Mouse (Mus musculus) CH12F3 (cell line): Measurements from ENCODE around the gene Atp6v1c2.

ENCODE experiments used
- in situ Hi-C: fragments of 300-500 bp; cut with MboI; formaldehyde crosslinking; loops from 2 replicates; pipeline ENCODE4 v1.14.3; 2020; ENCODE audit warnings: low sequenced_read_pairs

Gene Atp6v1c2

DNA sequence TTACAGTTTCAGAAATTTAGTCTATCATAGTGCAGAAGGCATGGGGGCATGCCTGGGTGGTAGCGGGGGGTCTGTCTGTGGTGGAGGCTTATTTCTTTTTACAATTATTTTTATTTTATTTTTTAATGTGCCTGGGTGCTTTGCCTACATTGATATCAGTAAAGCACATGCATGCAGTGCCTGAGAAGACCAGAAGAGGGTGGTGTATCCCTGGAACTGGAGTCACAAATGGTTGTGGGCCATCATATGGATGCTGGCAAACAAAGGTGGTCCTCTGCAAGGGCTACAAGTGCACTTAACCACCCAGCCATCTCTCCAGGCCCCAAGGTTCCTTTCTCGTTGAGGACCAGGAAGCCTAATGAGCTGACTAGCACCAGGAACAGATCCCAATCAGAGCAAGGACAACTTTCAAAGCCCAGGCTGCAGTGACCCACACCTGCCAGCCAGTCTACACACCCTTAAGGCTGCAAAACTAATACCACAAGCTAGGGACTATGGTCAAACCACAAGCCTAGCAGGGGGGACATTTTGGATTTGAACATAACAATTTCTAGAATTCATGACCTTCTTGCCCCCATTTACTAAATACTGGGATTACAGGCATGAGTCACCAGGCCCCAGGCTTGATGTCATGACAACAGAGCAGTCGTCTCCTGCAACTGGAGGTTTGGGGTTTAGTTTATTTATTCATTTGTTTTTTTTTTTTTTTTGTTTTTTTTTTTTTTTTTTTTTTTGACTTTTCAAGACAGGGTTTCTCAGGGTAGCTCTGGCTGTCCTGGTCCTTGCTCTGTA is 10.2 kb upstream of the Atp6v1c2 start:
- in situ Hi-C loops: no loop called here

DNA sequence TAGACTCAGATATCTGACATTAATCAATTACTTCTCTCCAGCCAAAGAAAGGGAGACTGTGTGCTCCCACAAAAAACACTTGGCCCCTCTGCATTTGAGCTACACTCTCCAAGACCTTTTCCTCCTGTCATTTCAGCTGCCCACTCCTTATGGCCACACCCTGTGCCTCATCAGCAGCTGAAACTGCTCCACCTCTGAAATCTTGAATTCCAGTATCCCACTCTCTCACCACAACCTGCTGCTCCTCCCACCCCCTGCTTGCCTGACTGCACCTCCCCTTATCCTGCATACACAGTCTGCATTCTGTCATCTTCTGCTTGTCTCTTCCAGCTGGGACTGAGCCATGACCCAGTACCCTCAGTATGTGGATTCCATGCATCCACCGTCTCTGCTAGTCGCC is 9.2 kb upstream of the Atp6v1c2 start:
- in situ Hi-C loops: no loop called here

DNA sequence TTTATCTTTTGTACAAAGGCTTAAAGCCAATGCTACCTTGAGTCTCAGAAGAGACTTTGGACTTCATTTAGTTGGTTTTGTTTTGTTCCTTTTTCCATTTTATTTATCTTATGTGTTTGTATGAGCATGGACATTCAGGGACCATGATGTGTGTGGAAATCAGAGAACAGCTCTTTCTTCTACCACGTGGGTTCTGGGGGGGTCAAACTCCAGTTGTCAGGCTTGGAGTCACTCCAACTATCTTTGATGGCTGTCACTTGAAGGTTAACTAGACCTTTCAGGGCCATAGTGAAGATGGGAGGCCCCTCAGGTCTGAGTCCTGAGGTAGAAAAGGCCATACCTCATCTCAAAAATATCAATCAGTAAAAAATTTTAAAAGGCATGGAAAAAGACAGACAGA is 4.3 kb upstream of the Atp6v1c2 start:
- in situ Hi-C loops: no loop called here

DNA sequence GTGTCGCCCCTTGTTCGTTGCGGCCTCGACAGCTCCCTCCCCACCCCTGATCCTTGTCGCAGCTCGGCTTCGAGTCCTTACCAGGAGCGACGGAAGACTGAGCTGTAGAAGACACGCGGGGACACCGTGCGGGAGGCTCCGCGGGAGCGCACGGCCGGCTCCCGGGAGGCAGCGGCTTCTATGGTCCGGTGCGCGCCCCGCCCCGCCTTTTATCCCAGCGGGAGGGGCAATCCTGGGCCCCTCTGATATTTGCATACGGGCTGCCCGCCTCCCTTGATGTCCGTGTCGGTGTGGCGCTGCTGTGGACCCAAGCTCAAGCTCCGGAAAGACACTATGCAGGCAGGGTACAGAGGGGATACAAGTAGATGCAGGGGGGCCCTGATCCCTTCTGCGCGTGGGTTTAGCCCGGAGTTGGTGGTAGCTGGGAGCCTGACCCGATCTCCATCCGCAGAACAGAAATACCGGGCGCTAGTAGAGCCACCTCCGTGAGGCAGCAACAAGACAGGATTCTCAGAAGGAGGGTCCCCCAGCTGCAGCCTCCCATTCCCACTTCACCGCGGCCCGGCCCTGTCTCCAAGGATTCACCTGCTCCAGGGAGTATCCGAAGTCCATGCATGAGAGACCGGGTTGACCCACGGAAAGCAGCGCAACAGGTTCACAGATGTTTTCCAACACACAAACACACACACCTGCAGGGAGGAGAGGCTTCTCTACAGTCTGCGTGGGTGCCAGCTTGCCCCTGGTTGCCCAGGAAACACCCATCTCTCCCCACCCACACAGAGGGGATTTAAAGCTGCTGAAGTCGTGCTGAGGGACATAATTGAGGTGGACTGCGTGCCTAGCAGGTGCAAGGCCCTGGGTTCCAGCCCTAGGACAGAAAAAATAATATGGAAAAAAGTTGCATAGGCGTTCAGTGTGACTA is 4.3 kb downstream of the Atp6v1c2 start:
- in situ Hi-C loops: no loop called here

DNA sequence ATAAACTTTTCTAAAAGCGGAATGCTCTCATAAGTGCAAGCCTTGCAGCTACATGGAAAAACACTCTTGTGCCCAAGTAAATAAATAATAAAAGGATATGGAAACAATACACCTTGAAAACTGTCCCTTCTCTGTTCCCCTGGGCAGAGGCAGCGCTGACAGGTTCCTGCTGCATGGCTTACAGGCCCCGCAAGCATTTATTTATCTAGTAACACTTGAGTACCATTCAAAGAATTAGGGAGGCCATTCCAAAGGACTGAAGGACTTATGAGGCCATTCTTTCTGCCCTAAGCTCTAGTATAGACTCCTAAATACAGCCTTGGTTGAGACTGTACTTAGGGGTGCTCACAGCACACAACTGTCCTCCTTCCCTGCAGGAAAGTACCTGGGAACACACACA is 10.7 kb downstream of the Atp6v1c2 start:
- in situ Hi-C loops: no loop called here

DNA sequence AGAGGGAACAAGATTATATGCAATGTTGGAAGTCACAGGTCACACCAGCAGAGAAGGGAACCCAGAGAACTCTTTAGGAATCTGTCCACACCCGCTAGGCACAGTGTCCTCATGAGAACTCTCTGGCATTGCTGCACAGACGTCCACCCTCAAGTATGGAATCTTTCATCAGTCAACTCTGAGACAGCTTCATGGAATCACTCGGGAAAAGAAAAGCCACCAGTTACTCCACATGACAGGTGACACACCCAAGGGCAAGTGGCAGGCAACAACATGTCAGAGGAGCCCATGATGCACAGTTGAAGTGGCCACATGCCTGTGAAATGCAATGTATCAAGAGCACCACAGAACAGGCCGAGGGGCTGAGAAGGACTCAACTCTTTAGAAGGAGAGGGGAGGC is 11.2 kb downstream of the Atp6v1c2 start:
- in situ Hi-C loops: no loop called here

DNA sequence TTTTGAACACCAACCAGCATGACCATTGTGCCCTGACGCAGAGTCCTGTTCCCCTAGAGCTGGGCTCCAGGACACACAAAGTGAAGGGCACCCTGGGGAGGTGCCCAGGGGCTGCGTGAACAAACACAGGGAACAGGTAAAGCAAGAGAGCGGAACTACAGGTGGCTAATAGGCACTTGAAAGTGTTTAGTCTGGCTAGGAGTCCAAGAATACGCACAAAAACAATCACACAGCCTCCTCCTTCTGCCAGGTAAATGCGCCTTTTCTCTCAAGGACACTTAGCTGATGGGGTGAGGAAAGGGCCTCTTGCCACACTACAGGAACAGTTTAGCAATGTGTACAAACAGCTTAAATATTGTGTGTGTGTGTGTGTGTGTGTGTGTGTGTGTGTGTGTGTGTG is 13.1 kb downstream of the Atp6v1c2 start:
- in situ Hi-C loops: no loop called here

DNA sequence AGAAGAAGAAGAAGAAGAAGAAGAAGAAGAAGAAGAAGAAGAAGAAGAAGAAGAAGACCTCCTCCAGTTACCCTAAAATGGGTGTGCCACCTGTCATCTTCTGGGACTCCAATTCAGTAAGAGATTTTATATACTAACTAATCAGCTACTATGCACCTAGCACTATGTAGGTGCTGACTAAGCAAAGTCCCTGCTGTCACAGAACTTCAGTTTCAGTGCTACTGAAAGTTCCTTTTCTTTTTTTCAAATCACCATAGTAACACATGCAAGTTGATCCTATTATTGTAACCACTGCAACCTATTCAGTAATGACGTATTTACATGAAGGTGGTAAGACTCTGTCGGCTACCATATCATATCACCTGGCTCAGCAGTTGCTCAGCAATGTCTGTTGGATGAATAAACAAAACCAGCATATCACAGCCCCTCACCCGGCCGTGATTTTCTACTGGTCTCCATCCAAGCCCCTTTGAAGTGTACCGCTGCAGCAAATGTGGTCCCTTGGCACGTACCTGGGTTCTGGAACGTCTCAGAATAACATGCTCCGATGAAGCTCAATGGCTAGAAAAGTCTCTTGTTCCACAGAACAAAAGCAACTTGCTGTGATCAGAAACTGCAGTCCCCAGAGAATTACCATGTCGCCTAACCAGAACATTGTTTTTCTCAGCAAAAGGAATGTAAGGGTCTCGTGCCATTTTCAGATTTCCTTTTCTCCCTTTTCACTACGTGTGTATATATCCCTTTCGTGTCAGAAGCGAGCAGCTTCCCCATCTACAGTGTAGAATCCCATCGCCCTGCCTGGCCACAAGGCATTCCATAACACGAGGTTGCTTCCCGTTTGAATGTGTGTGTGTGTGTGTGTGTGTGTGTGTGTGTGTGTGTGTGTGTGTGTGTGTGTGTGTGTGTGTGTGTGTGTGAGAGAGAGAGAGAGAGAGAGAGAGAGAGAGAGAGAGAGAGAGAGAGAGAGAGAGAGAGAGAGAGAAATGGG is 18.0 kb downstream of the Atp6v1c2 start:
- in situ Hi-C loops: no loop called here

DNA sequence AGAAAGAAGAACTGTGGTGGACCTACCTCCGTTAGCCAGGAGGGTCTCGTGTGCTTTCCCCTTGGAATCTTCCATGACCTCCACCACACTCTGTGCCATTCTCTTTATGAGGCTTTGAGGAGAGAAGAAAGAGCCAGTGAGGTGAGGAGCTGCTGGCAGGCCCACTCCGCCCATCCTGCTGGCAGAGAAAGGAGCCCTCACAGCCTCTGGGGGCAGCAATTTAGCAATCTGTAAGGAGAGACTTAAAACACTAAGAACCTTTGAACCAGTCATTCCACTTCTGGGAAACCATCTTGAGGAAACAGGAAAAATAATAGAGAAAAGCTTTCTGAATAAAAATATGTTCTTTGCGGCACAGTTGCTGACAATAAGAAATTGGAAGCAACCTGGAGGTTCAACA is 20.9 kb downstream of the Atp6v1c2 start:
- in situ Hi-C loops: no loop called here

DNA sequence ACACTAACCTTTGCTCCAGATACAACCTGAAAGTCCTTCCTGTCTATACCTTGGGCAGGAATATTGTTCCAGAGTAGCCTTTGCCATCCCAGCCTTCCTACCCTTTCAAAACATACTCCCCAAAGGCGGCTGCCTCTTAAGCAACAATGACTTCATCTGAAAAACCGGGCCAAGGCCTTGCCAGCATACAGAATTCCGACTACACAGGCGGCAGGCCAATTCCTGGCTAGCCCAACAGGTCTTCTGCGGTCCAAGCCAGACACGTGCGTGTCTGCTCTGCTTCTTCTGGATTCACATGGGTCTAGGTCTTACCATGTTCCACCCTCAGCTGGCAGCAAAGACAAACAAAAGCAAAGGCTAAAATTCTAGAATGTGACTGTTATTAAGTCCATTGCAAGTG is 23.7 kb downstream of the Atp6v1c2 start:
- in situ Hi-C loops: no loop called here

DNA sequence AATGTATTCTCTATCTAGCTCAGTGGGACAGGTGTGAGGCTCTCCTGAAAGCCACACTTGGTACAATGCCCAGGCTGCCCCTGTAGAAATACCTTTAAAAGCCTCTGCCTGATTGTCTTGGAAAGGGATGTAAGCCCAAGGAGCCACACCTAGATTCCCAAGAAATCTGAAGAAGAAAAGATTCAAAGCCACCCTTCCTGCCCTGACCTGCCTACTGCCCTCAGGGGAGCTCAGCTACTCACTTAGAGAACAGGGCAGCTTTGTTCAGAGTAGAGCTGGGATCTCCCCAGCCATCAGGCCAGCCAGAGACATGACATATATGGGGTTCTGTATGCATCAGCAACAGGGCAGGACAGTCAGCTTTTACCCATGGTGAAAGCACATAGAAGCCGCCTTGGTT is 29.3 kb downstream of the Atp6v1c2 start:
- in situ Hi-C loops: no loop called here

DNA sequence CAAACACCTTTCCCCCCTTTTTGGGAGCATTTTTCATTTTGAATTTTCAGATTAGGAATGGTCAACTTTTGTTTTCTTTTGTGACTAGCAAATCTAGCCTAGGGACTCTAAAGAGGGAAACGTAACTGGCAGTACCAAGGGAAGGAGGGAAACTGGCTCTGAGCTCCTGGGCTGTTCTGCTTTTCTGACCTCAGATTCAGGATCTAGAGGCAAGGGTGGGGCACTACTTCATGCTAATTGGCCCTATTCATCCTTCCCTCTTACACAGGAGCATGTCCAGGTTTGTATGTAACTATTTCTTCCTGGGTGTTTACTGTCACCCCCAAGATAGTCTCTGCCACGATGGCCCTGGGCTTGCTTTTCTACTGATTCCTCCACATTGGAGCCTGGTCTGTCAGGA is 32.3 kb downstream of the Atp6v1c2 start:
- in situ Hi-C loops: no loop called here

DNA sequence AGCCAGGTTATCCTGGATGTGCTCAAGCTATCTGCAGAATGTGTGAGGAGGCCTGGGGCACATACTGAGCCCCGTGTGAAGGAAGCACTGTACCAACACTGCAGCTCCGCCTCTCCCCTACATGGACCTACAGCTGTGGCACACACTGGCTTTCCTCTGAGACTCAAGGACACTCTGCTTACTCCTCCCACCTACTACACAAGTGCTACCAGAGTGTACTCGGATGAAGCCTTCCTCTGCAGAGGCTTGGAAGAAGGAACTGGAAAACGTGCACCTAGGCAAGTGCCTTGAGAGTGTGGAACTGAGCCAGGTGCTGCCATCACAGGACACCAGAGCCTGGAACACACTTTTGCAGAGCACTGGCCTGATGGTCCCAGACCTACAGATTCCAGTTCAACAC is 38.6 kb downstream of the Atp6v1c2 start:
- in situ Hi-C loops: no loop called here

DNA sequence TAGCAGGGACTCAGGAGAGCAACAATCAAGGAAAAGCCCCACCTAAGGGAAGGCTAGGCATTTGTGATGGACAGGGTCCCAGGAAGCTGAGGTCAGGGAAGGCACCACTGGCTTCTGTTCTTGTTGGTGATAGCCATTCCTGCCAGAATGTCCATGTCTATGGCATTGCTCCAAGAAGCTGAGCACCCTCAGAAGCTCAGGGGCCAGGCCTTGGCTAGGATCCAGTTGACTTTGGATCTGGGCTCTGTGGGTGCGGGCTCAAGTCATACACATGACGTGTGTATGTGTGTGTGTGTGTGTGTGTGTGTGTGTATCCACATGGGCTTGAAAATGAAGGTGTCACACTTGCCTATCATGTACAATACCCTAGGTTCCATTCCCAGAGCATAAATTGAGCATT is 39.2 kb downstream of the Atp6v1c2 start:
- in situ Hi-C loops: no loop called here

DNA sequence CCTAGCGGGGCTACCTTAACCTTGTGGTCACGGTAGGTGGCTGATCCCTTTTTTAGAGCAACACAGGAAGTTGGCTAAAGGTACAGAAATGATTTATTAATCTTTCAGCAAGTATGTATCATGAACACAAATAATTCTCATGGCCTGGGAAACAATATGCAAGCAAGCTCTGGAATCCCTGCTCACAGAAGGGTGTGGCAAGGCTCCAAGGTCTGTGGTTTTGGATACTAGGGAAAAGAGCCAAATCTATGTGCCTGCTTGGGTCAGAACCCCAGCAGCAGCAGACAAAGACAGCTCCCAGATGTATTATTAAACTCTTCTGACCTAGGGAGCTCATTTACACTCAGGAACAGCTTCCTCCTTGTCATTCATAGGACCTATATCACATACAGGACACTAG is 40.1 kb downstream of the Atp6v1c2 start:
- in situ Hi-C loops: no loop called here

DNA sequence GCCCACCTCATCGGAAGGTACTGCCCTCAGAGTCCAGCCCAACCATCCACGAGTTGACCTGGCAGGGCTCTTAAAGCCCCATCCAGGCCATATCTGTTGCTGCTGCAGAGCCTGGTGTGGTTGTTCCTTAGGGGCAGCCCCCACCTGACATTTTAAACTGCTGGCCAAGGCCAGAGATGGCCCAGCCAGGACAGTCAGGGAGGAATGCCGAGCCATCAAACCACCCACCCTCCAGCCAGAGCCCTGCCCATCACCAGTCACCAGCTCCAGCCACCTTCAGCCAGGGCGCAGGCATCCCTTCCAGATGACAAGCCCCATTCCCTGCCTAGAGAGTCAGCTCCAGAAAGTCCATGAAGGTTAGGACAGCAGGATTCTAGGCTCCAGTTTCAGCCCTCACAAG is 40.7 kb downstream of the Atp6v1c2 start:
- in situ Hi-C loops: no loop called here

DNA sequence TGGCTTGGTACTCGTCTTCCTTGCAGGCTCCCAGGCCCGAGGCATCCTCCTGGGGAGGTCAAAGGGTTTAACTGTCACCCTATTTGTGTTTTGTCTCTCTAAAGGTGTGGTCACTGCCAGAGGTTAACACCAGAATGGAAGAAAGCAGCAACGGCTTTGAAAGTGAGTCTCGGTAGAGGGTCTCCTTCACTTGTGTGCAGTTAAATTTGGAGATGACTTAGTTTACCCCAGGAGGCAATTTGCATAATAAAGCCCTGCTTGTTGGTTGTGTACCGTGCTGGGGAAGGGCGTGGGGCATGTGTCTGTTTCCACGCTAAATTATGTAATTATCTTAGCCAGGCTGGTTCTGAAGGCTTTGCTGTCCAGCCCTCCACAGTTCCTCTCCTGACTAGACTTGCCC is 55.3 kb downstream of the Atp6v1c2 start:
- in situ Hi-C loops: loop anchor here (25.0 kb wide), 2 partner anchors 237 to 462 kb away; partner anchors contain the start of genes E2f6 and Greb1

DNA sequence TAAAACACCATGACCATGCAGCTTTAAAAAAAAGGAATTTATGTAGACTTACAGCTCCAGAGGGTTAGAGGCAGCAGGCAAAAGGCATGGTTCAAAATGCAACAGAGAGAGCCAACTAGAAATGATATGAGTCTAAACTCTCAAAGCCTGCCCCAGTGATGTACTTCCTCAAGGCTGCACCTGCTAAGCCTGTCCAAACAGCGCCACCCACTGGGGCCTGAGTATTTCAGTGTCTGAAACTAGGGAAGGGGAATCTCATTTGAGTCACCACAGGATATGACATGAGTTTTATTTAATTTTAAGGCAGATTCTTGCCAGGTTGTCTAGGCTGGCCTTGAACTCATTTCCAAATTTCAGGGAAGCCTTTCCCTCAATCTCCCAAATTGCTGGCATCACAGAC is 57.9 kb downstream of the Atp6v1c2 start:
- in situ Hi-C loops: loop anchor here (25.0 kb wide), 2 partner anchors 234 to 459 kb away; partner anchors contain the start of genes E2f6 and Greb1

DNA sequence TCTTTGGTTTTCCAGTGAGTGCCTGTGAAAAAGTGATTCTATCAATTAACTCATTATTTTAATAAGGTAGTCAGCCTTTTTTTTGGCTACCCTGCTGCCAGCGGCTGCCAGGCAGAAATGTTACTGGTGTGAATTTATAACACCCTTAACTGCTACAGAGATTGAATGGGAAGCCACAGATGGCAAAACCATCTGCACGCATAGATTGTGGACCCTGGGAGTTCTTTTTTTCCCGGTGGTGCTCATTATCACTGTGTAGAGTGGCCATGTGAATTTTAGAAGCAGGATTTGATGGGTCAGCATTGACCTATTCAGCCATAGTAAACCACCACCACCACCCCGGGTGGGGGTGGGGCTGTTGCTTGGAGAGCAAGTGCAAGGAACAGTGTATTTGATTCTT is 61.8 kb downstream of the Atp6v1c2 start:
- in situ Hi-C loops: loop anchor here (25.0 kb wide), 2 partner anchors 230 to 455 kb away; partner anchors contain the start of genes E2f6 and Greb1

DNA sequence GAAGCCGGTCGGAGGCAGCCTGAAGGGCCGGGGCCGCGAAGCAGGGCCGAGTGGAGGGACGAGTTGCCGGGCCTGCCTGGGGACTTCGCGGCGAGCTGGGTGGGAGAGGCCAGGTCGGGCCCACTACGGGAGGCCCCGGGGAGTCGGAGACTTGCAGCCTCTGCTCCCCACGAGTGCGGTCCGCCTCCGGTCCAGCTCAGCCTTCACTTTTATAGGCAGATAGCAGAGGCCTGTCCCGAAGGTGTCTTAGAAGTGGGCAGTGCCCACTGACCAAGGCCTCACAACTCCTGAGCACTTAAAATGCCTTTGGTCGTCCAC is 62.5 kb downstream of the Atp6v1c2 start:
- in situ Hi-C loops: loop anchor here (25.0 kb wide), 2 partner anchors 229 to 454 kb away; partner anchors contain the start of genes E2f6 and Greb1
